Mouse (Mus musculus): Measurements from ENCODE around the gene Akap12. TPM values are rescaled to one million over a fixed set of nuclear protein-coding genes. Genes with fewer than 3 reads are reported as not detected.

Gene Akap12
- polyA plus RNA-seq, 1 experiment from 2014 or later, result 15.7 TPM

DNA sequence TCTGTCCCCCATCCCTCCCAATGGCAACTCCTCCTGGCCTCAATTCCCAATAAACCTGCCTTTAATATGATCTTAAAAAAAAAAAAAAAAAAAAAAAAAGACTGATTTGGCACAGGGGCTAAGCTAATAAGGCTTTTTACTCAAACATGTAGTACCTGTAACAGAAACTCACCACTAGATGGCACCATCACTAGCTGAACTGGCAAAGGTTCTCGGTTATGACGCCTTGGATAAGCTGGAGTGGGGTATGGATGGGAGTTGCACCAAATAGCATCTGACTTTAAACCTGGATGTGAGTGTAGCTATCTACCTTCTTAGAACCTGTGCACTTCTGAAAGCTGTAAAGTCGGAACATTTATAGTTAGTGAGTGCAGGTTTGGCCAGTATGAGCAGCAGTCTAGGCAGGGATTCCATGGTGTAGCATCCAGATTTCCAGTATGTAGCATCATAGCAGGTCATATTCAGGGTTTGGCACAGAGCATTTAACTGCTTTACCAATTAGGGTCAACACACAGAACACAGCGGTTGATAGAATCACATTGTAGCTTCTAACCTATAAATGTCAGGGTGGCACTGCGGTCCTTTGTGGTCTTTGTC lies 138.8 kb downstream of the Akap12 start:
- no peaks in the 10 kb centered on the region for H3K27me3 ChIP-seq

DNA sequence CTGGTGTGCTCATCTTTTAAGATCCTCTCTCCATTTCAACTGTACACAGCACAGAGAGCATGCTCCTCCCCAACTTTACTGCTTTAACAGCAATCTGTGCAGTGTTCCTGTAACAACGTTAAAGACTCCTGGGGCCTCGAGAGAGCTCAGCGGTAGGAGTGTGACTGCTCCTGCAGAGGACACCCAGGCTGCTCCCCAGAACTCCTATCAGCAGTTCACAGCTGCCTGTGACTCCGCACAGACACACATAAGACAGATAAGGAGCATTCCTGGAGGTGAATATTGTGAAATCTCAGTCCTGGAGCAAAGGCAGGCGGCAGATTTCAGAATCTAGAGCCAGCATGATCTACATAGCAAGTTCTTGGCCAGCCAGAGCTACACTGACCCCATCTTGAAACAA lies 139.3 kb downstream of the Akap12 start:
- H3K9me3 ChIP-seq, result no peaks in the 10 kb centered on the region

More for the DNA sequence above, 138.8 kb downstream of the Akap12 start:
- Histone ChIP-seq H3K9ac (replicated peaks) (no peak overlapping the region), H3K36me3 (peaks cover 62% of the 10 kb centered on the region), H3K27ac (no peak overlapping the region), H3K9me3 (no peaks in the 10 kb centered on the region), H3K4me1 (replicated peaks) (no peaks in the 10 kb centered on the region), H3K4me2 (no peak overlapping the region), H3K4me3 (replicated peaks) (no peak overlapping the region)
- ATAC-seq (ENCODE audit: insufficient number of reproducible peaks, insufficient read depth, low FRiP score, low TSS enrichment, low read depth), result no peak
- 60% methylated on average over 5 of the region's 5 CpGs for WGBS

DNA sequence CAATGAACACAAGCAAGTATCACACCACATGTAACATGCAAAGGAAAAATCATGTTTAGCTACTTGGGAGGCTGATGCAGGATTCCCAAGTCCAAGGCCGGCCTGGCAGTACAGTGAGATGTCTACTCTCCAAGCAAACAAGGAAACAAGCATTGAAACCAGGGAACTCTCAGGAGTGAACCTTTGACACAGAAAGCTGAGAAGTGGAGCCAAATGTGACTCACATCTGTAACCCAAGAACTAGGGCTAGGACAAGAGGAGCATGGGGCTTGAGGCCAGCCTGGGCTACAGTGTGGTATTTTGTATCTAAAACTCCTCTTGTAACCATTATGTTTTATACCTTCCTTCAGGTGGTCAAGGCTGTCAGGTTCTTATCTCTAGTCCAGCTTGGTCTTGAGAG lies 141.0 kb downstream of the Akap12 start:
- WGBS, result 82% methylated on average over 1 of the region's 1 CpGs
- no peak for ATAC-seq (ENCODE audit: insufficient number of reproducible peaks, insufficient read depth, low FRiP score, low TSS enrichment, low read depth)
- H3K27ac ChIP-seq, result no peak overlapping the region

More for the DNA sequence above, 139.3 kb downstream of the Akap12 start:
- Histone ChIP-seq H3K4me2 (no peak overlapping the region), H3K4me1 (replicated peaks) (no peaks in the 10 kb centered on the region), H3K4me3 (replicated peaks) (no peak overlapping the region), H3K9ac (replicated peaks) (no peak overlapping the region), H3K27ac (no peak overlapping the region), H3K36me3 (peaks cover 65% of the 10 kb centered on the region), H3K27me3 (no peaks in the 10 kb centered on the region)
- no peak for ATAC-seq (ENCODE audit: insufficient number of reproducible peaks, insufficient read depth, low FRiP score, low TSS enrichment, low read depth)
- 89% methylated on average over 5 of the region's 5 CpGs for WGBS

More for the DNA sequence above, 141.0 kb downstream of the Akap12 start:
- Histone ChIP-seq H3K4me1 (replicated peaks) (no peaks in the 10 kb centered on the region), H3K4me3 (replicated peaks) (no peak overlapping the region), H3K36me3 (peaks cover 66% of the 10 kb centered on the region), H3K9me3 (no peaks in the 10 kb centered on the region), H3K27me3 (no peaks in the 10 kb centered on the region), H3K9ac (replicated peaks) (no peak overlapping the region), H3K4me2 (no peak overlapping the region)

Other genes starting within 250 kb of the Akap12 start
- 18.8 TPM in 2 replicates for gene Zbtb2, start 121.7 kb downstream of the Akap12 start, polyA plus RNA-seq (2016; fragmentation: Nextera tagmentation; extraction: Ambion mirVana)
- 49.0 and 53.5 TPM in 2 replicates for gene Rmnd1, start 166.0 kb downstream of the Akap12 start, polyA plus RNA-seq (2016; fragmentation: Nextera tagmentation; extraction: Ambion mirVana)
- gene Armt1, start 166.1 kb downstream of the Akap12 start, polyA plus RNA-seq (2016; fragmentation: Nextera tagmentation; extraction: Ambion mirVana), result 27.5 and 28.5 TPM in 2 replicates
- 0.06 and 0.24 TPM in 2 replicates for gene Ccdc170, start 216.1 kb downstream of the Akap12 start, polyA plus RNA-seq (2016; fragmentation: Nextera tagmentation; extraction: Ambion mirVana)